Mouse (Mus musculus) megakaryocyte, embryonic 14.5 days (primary cell): ENCODE data around the gene Dgkg.

ENCODE experiments used
- FLI1 ChIP-seq: IDR thresholded peaks from 2 replicates; pipeline ENCODE4 v1.6.1; 2012; ENCODE audit warnings: low read length, inconsistent platforms, mixed read lengths
- GATA1 ChIP-seq: IDR thresholded peaks from 3 replicates; pipeline ENCODE4 v1.6.1; 2012; ENCODE audit warnings: mixed read lengths, low read length, inconsistent platforms, borderline replicate concordance

DNA sequence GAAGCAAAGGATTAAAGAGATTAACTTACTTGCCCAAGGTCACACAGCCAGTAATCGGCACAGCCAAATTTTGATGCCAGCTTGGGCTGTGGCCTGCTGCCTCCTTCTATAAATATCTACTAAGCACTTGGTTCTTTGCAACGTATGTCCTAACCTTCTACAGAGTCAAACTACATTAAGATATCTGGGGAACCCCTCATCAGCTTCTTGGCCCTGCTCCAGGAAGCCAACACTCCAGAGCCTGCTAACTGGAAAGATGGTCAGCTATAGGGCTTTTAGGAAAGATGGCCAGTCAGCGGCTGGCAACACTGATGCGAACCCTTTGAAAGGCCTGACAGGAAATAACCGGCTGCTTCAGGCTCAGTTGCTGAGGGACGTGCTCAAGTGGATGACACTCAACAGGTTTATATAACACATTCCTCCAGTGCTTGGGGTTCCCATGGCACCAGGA is 114.3 kb downstream of the Dgkg start:
- TF ChIP-seq GATA1: no peak
- no peak for TF ChIP-seq FLI1
